In the genomic region with DNA sequence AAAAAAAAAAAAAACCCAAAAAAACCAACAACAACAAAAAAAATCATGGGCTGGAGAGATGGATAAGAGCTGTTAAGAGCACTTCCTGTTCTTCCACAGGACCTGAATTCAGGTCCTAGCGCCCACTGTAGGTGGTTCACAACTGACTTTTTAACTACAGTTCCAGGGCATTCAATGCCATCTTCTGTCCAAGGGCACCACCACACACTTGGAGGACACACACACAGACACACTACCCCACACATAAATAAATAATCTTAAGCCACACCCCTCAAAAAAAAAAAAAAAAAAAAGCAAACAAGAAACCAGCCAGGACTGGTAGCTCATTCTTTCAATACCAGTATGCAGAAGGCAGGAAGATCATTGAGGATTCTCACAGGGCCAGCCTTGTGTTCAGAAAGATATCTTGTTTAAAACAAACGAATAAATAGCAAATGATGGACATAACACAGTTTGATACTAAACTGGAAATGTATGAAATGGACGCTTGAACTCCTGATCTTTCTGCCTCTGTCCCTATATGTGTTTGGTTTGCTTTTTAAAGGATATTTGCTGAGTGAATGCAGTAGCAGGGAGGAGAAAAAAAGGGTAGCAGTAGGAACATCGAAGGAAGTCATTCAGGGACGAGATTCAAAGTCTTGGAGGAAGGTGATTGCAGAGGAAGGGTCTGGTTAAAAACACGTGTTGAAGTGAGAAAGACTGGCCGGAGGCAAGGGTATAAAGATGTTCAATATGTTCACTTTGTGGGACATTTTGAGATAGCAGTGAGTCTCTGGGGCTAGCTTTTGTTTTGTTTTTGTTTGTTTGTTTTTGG, we compare ENCODE assay signal across 8 mouse cellular contexts. TPM values are rescaled to one million over a fixed set of nuclear protein-coding genes. Genes with fewer than 3 reads are reported as not detected.
DNase-seq lines count a peak whose midpoint lies in the region; ATAC-seq and TF ChIP-seq lines count a peak whose summit lies in the region.

No protein-coding gene starts in this region.

- H3K4me3 ChIP-seq in lung, postnatal 0 days (ENCODE audit: low read depth, low read length) = peak overlapping the region; percentile 90
- H3K4me3 ChIP-seq in hindbrain, embryonic 11.5 days (ENCODE audit: low read depth, low read length) = peak overlapping the region; percentile 92
- H3K4me3 ChIP-seq in midbrain, embryonic 10.5 days = peak overlapping the region; percentile 96

- no peaks in the 10 kb centered on the region for H3K9me3 ChIP-seq in lung, postnatal 0 days (ENCODE audit: low read length)
- H3K9me3 ChIP-seq in hindbrain, embryonic 11.5 days (ENCODE audit: control insufficient read depth, low read length) = no peaks in the 10 kb centered on the region
- no peaks in the 10 kb centered on the region for H3K9me3 ChIP-seq in midbrain, embryonic 10.5 days (replicated peaks)

- H3K4me2 ChIP-seq in lung, postnatal 0 days (replicated peaks; ENCODE audit: low read depth, low read length) = peak overlapping the region; percentile 81
- H3K4me2 ChIP-seq in hindbrain, embryonic 11.5 days (replicated peaks; ENCODE audit: low read depth, low read length) = peak overlapping the region; percentile 53

- peak overlapping the region; percentile 78 for H3K9ac ChIP-seq in lung, postnatal 0 days (replicated peaks; ENCODE audit: low read depth)
- H3K9ac ChIP-seq in hindbrain, embryonic 11.5 days (ENCODE audit: low read depth, low read length) = peak overlapping the region; percentile 82

- H3K27me3 ChIP-seq in lung, postnatal 0 days (replicated peaks; ENCODE audit: insufficient read depth, low read length) = no peaks in the 10 kb centered on the region
- no peaks in the 10 kb centered on the region for H3K27me3 ChIP-seq in hindbrain, embryonic 11.5 days (ENCODE audit: control insufficient read depth, insufficient read depth, low read length)
- no peaks in the 10 kb centered on the region for H3K27me3 ChIP-seq in midbrain, embryonic 10.5 days (ENCODE audit: low read depth, poor library complexity, severe bottlenecking)

- no peak for ATAC-seq in lung, postnatal 0 days
- no peak for ATAC-seq in hindbrain, embryonic 11.5 days (ENCODE audit: low FRiP score)
- ATAC-seq in activated CD4-positive, CD25-positive, alpha-beta regulatory T cell, adult 4 months = no peak

- peak overlapping the region; percentile 94 for H3K27ac ChIP-seq in lung, postnatal 0 days (ENCODE audit: low read length)
- peak overlapping the region; percentile 91 for H3K27ac ChIP-seq in hindbrain, embryonic 11.5 days (ENCODE audit: low read depth, low read length)
- H3K27ac ChIP-seq in midbrain, embryonic 10.5 days (replicated peaks) = peak overlapping the region; percentile 98

- H3K4me1 ChIP-seq in lung, postnatal 0 days (ENCODE audit: insufficient read depth, low read depth, low read length) = peaks cover 4% of the 10 kb centered on the region; the same call in 1 of the 2 replicates
- H3K4me1 ChIP-seq in hindbrain, embryonic 11.5 days (replicated peaks; ENCODE audit: control insufficient read depth, insufficient read depth, low read length) = no peaks in the 10 kb centered on the region
- peaks cover 25% of the 10 kb centered on the region for H3K4me1 ChIP-seq in midbrain, embryonic 10.5 days

- no peak for TF ChIP-seq EP300 in lung, postnatal 0 days (IDR thresholded peaks at IDR 0.05)

- peak; percentile 22; the same call in 1 of the 2 replicates for TF ChIP-seq CTCF in lung, postnatal 0 days (IDR thresholded peaks at IDR 0.05)

- no peak for DNase-seq in lung, postnatal 0 days (ENCODE audit: low spot score)
- no peak for DNase-seq in lung, postnatal 25 days (ENCODE audit: low spot score)
- peak; percentile 8 for DNase-seq in brain, adult 2 months (ENCODE audit: low read depth, low spot score)
- DNase-seq in hindbrain, embryonic 11.5 days (ENCODE audit: low spot score) = peak; percentile 7
- no peak for DNase-seq in midbrain, embryonic 10.5 days (ENCODE audit: low spot score)
- no peak for DNase-seq in urinary bladder, adult 2 months (ENCODE audit: low spot score)
- DNase-seq in cerebellum, postnatal 36 days = no peak

- no peaks in the 10 kb centered on the region for H3K36me3 ChIP-seq in lung, postnatal 0 days (ENCODE audit: insufficient read depth, low read length)
- no peaks in the 10 kb centered on the region for H3K36me3 ChIP-seq in hindbrain, embryonic 11.5 days (ENCODE audit: control insufficient read depth, insufficient read depth, low read length)
- H3K36me3 ChIP-seq in midbrain, embryonic 10.5 days = peaks cover 7% of the 10 kb centered on the region

- WGBS in lung, postnatal 0 days = 18% methylated on average over 7 of the region's 7 CpGs
- 24% methylated on average over 7 of the region's 7 CpGs for WGBS in hindbrain, embryonic 11.5 days
- WGBS in midbrain, embryonic 10.5 days = 27% methylated on average over 7 of the region's 7 CpGs

RNA-seq across cellular contexts. Expression of a gene that starts 1.1 kb away (rescaled TPM):
- polyA plus RNA-seq in lung, postnatal 0 days (2015; fragmentation: Nextera tagmentation; extraction: Ambion mirVana) = 2.1 and 3.2 TPM in 2 replicates
- polyA plus RNA-seq in hindbrain, embryonic 11.5 days (2014; fragmentation: Nextera tagmentation; extraction: Ambion mirVana) = 73.5 and 79.9 TPM in 2 replicates
- polyA plus RNA-seq in midbrain, embryonic 10.5 days (2016; fragmentation: Nextera tagmentation; extraction: Ambion mirVana) = 92.7 and 92.9 TPM in 2 replicates
- polyA plus RNA-seq in activated CD4-positive, CD25-positive, alpha-beta regulatory T cell, adult 4 months (2017; shearing (Covaris generic)) = 10 to 100 TPM; 16.6 to 21.3 TPM
- 1.6 and 1.7 TPM in 2 replicates for polyA plus RNA-seq in urinary bladder, adult 2 months (2012; rRNA removed)

RNA-seq across cellular contexts. Expression of a gene that starts 37.5 kb away (rescaled TPM):
- 15.6 and 19.7 TPM in 2 replicates for polyA plus RNA-seq in lung, postnatal 0 days (2015; fragmentation: Nextera tagmentation; extraction: Ambion mirVana)
- polyA plus RNA-seq in hindbrain, embryonic 11.5 days (2014; fragmentation: Nextera tagmentation; extraction: Ambion mirVana) = 49.0 and 58.2 TPM in 2 replicates
- polyA plus RNA-seq in midbrain, embryonic 10.5 days (2016; fragmentation: Nextera tagmentation; extraction: Ambion mirVana) = 60.9 and 64.6 TPM in 2 replicates
- 10 to 100 TPM; 62.6 to 67.5 TPM for polyA plus RNA-seq in activated CD4-positive, CD25-positive, alpha-beta regulatory T cell, adult 4 months (2017; shearing (Covaris generic))
- 27.9 and 28.5 TPM in 2 replicates for polyA plus RNA-seq in urinary bladder, adult 2 months (2012; rRNA removed)

RNA-seq across cellular contexts. Expression of a gene that starts 59.5 kb away (rescaled TPM):
- polyA plus RNA-seq in lung, postnatal 0 days (2015; fragmentation: Nextera tagmentation; extraction: Ambion mirVana) = 23.4 and 30.6 TPM in 2 replicates
- 5.5 and 5.8 TPM in 2 replicates for polyA plus RNA-seq in hindbrain, embryonic 11.5 days (2014; fragmentation: Nextera tagmentation; extraction: Ambion mirVana)
- 5.4 and 6.9 TPM in 2 replicates for polyA plus RNA-seq in midbrain, embryonic 10.5 days (2016; fragmentation: Nextera tagmentation; extraction: Ambion mirVana)
- polyA plus RNA-seq in activated CD4-positive, CD25-positive, alpha-beta regulatory T cell, adult 4 months (2017; shearing (Covaris generic)) = 1 to 10 TPM in 1 of 2 experiments, not detected in 1; 1.1 TPM
- 4.7 and 5.3 TPM in 2 replicates for polyA plus RNA-seq in urinary bladder, adult 2 months (2012; rRNA removed)

Comparison
In these comparisons a context has a peak if more than half of its experiments do, and no peak if none do; other contexts are left out.
1. DNase-seq: peak in brain, adult 2 months (single experiment) and hindbrain, embryonic 11.5 days (single experiment); none in lung, postnatal 0 days (single experiment), lung, postnatal 25 days (single experiment), midbrain, embryonic 10.5 days (single experiment), urinary bladder, adult 2 months (single experiment) and cerebellum, postnatal 36 days (0 of 2).
2. Peak in every context shown above with its lines, with median percentiles within 50 percentile points of each other: H3K27ac ChIP-seq and H3K4me3 ChIP-seq.